Mouse (Mus musculus) forebrain, embryonic 13.5 days (tissue): ENCODE results near the gene Ncoa7. TPM values are rescaled to one million over a fixed set of nuclear protein-coding genes. Genes with fewer than 3 reads are reported as not detected.

Source experiments
- ATAC-seq: fragments of 200-750 bp; cut with Nextera tagmentation; 2 replicates; pipeline ENCODE4 v1.8.0; 2017
- H3K27ac ChIP-seq: fragments of 300-500 bp; sonication (generic); 2 replicates; pipeline ENCODE4 v1.5.1; 2015; ENCODE audit warnings: inconsistent platforms, mild to moderate bottlenecking, moderate library complexity
- H3K27me3 ChIP-seq: fragments of 300-500 bp; sonication (generic); 2 replicates; pipeline ENCODE4 v1.6.1; 2015; ENCODE audit warnings: mild to moderate bottlenecking, inconsistent platforms
- H3K36me3 ChIP-seq: fragments of 300-500 bp; sonication (generic); 2 replicates; pipeline ENCODE4 v1.6.1; 2015; ENCODE audit warnings: mild to moderate bottlenecking, inconsistent platforms; ENCODE audit not compliant: poor library complexity, severe bottlenecking
- H3K4me1 ChIP-seq: fragments of 300-500 bp; sonication (generic); 2 replicates; pipeline ENCODE4 v1.6.1; 2015; ENCODE audit warnings: inconsistent platforms
- H3K4me2 ChIP-seq: fragments of 300-500 bp; sonication (generic); 2 replicates; pipeline ENCODE4 v1.6.1; 2015; ENCODE audit warnings: inconsistent platforms, mild to moderate bottlenecking, moderate library complexity
- H3K4me3 ChIP-seq: fragments of 300-500 bp; sonication (generic); 2 replicates; pipeline ENCODE4 v1.5.1; 2015; ENCODE audit warnings: mild to moderate bottlenecking, inconsistent platforms
- H3K9ac ChIP-seq: fragments of 300-500 bp; sonication (generic); 2 replicates; pipeline ENCODE4 v1.6.1; 2015; ENCODE audit warnings: mild to moderate bottlenecking, inconsistent platforms
- H3K9me3 ChIP-seq: fragments of 300-500 bp; sonication (generic); replicated peaks from 2 replicates; pipeline ENCODE4 v1.6.1; 2016; ENCODE audit warnings: inconsistent platforms
- WGBS: fragments of 180-500 bp; shearing (Covaris S2); methylation state at CpG from one replicate; pipeline ENCODE4 v1.1.7; 2015; 5-methylcytosine and 5-hydroxymethylcytosine counted together
- polyA plus RNA-seq: library from polyadenylated mRNA; unstranded; fragments of >200 nt; fragmentation: Nextera tagmentation; extraction: Ambion mirVana; gene quantifications from 2 replicates; pipeline ENCODE4 v1.2.1, GENCODE M21; 2015

The Ncoa7 gene
- polyA plus RNA-seq, 1 experiment from 2014 or later = 8.8 TPM

DNA sequence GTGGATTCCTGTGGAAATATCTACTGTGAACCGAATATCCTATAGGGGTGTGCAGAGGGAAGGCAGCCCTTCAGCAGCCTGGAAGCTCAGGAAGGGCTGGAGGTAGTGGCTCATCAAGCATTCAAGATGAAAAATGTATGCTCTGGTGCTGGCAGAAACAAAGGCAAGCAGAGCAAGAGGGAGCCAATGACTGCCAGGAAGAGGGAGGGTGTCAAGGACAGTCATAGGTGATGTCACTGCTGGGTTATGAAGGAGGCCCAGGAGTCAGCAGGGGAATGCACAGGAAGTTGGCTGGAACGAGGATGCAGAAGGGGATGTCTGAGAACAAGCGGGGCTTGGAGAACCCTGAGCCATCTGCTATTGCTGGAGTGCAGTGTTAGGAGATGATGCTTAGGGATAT lies 24.9 kb downstream of the Ncoa7 start:
- no peak overlapping the region for H3K4me3 ChIP-seq
- H3K9me3 ChIP-seq = no peaks in the 10 kb centered on the region
- H3K36me3 ChIP-seq = no peaks in the 10 kb centered on the region
- no peak overlapping the region for H3K27ac ChIP-seq
- no peak overlapping the region for H3K4me2 ChIP-seq
- H3K4me1 ChIP-seq = 0 out of 2 replicates have a peak, but pooled peaks cover 6% of the 10 kb centered on the region
- 75% methylated on average over 3 of the region's 3 CpGs for WGBS
- H3K9ac ChIP-seq = no peak overlapping the region
- no peak for ATAC-seq
- no peaks in the 10 kb centered on the region for H3K27me3 ChIP-seq

DNA sequence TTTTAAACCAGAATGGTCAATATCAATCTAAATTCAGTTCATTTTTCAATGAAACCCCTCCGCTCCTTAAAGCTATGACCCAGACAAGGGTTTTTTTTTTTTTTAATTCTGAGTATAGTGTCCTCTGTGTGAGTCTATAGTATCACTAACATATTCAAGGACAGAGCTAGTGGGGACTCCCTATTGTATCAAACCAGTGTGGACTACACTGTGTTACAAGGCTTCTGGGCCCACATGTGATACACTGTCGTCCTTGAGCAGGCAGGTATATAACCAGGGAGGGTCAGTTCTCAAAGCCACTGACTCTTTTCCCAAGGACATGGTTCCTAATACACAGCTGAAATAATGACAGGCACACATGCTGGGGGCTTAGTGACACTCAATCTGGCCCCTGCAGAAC lies 27.1 kb downstream of the Ncoa7 start:
- 0 out of 2 replicates have a peak, but pooled peaks cover 6% of the 10 kb centered on the region for H3K4me1 ChIP-seq
- ATAC-seq = peak; percentile 22
- no peaks in the 10 kb centered on the region for H3K36me3 ChIP-seq
- 58% methylated on average over 2 of the region's 2 CpGs for WGBS
- H3K4me3 ChIP-seq = no peak overlapping the region
- H3K4me2 ChIP-seq = no peak overlapping the region
- no peaks in the 10 kb centered on the region for H3K9me3 ChIP-seq
- no peak overlapping the region for H3K9ac ChIP-seq
- peak overlapping the region; percentile 52 for H3K27ac ChIP-seq
- H3K27me3 ChIP-seq = no peaks in the 10 kb centered on the region

DNA sequence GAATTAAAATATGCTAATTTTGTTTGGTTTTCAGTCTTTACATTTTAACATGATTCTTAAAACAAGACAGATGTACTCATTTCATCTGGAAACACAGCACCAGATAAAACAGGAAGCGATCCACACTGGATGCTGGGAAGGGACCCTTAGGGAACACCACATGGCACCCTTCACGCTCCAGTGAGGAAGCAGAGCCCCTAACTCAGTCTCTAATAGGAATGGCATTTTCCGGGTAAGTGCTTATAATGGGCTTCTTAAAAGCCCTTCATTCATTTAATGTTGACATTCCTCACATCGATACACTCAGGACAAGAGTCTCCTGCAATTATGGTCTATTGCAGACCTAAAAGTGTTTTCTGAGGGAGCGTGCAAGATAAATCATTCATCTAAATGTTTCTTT lies 27.6 kb downstream of the Ncoa7 start:
- Histone ChIP-seq H3K9me3 (no peaks in the 10 kb centered on the region), H3K27ac (no peak overlapping the region)

DNA sequence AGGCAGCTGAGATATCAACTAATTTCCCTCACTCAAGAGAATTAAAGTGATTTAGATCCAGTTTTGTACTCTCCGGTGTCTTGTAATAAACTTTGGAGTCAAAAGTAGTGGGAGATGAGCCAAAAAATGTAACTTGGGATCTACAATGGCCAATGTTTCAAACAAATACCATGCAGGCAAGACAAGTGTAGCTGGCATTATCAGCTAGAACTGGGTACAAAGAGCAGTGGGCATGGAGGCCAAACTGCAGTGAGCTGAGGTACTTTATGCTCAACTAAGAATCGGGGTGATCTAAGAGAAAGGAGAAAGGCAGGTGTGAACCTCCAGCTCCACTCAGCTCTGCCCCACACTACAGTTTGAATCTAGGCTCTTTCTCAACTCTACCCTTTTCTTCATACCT lies 28.7 kb downstream of the Ncoa7 start:
- 90% methylated on average over 2 of the region's 2 CpGs for WGBS
- no peak for ATAC-seq
- H3K9ac ChIP-seq = no peak overlapping the region

More for the DNA sequence above, 27.6 kb downstream of the Ncoa7 start:
- 0 out of 2 replicates have a peak, but pooled peaks cover 6% of the 10 kb centered on the region for H3K4me1 ChIP-seq
- H3K9ac ChIP-seq = no peak overlapping the region
- peak; percentile 77 for ATAC-seq
- H3K4me2 ChIP-seq = no peak overlapping the region
- no peak overlapping the region for H3K4me3 ChIP-seq
- H3K27me3 ChIP-seq = no peaks in the 10 kb centered on the region
- WGBS = 48% methylated on average over 5 of the region's 5 CpGs
- no peaks in the 10 kb centered on the region for H3K36me3 ChIP-seq

DNA sequence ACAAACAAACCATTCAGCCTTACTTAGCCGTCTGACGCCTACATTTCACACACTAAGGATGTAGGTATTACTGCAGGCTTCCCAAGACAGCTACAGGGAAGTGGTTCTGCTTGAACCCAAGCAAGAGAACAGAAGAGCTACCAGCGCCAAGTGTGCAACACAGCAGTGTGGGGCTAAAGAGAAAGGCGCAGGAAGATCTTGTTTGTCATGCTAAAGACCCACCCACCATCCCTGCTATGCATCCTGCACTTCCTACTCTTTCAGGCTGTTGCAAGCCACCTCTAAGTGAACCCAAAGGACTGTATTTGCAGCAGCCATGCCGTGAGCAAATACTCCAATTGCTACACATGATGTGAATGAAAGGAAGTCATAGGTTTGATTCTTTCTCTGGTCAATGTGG lies 29.9 kb downstream of the Ncoa7 start:
- 65% methylated on average over 5 of the region's 5 CpGs for WGBS

More for the DNA sequence above, 28.7 kb downstream of the Ncoa7 start:
- H3K4me3 ChIP-seq = no peak overlapping the region
- no peak overlapping the region for H3K4me2 ChIP-seq
- H3K27ac ChIP-seq = 0 out of 2 replicates have a peak overlapping the region, but pooled peaks have one; percentile 14
- no peaks in the 10 kb centered on the region for H3K27me3 ChIP-seq
- 0 out of 2 replicates have a peak, but pooled peaks cover 6% of the 10 kb centered on the region for H3K4me1 ChIP-seq
- H3K9me3 ChIP-seq = no peaks in the 10 kb centered on the region
- no peaks in the 10 kb centered on the region for H3K36me3 ChIP-seq

DNA sequence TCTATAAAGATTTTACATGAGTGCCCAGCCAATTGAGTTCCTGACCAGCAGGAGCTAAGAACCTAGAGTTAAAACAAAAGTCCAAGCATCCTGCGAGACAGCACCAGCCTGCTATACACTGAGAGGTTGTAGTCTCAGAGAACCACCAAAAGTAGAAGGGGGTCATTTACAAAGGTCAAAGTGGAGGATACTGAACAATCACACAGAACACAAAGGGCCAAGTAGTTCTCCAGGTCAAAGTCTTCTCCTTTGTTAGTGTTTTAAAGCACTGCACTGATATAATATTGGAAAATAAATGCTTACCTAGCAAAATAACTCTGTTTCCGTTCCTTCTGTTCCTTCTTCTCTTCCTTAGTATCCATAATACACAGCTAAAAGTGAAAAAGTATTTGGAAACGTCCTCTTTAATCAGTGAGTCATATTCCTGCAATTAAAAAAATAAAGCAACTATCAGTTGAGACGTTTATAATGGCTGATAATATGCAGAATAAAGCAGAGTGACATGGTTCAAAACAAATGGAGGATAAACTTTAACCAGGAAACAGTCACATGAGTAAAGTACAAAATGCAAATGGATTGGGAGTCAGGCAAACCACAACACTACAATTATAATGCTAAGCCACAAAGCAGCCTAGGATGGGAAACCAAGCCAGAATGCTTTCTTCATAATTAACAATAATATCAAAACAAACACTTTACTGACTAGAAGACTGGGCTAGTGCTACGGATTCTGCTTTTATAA lies 31.5 kb downstream of the Ncoa7 start:
- H3K9me3 ChIP-seq = no peaks in the 10 kb centered on the region
- H3K9ac ChIP-seq = no peak overlapping the region
- no peak overlapping the region for H3K4me3 ChIP-seq
- no peak overlapping the region for H3K4me2 ChIP-seq
- no peaks in the 10 kb centered on the region for H3K27me3 ChIP-seq
- H3K27ac ChIP-seq = no peak overlapping the region
- no peaks in the 10 kb centered on the region for H3K36me3 ChIP-seq
- WGBS = 83% methylated on average over 5 of the region's 5 CpGs
- no peak for ATAC-seq
- H3K4me1 ChIP-seq = 0 out of 2 replicates have a peak, but pooled peaks cover 6% of the 10 kb centered on the region

More for the DNA sequence above, 29.9 kb downstream of the Ncoa7 start:
- H3K4me1 ChIP-seq = 0 out of 2 replicates have a peak, but pooled peaks cover 6% of the 10 kb centered on the region
- no peak overlapping the region for H3K9ac ChIP-seq
- no peaks in the 10 kb centered on the region for H3K36me3 ChIP-seq
- H3K27ac ChIP-seq = no peak overlapping the region
- no peak for ATAC-seq
- H3K4me3 ChIP-seq = no peak overlapping the region
- H3K27me3 ChIP-seq = no peaks in the 10 kb centered on the region
- no peak overlapping the region for H3K4me2 ChIP-seq
- H3K9me3 ChIP-seq = no peaks in the 10 kb centered on the region

DNA sequence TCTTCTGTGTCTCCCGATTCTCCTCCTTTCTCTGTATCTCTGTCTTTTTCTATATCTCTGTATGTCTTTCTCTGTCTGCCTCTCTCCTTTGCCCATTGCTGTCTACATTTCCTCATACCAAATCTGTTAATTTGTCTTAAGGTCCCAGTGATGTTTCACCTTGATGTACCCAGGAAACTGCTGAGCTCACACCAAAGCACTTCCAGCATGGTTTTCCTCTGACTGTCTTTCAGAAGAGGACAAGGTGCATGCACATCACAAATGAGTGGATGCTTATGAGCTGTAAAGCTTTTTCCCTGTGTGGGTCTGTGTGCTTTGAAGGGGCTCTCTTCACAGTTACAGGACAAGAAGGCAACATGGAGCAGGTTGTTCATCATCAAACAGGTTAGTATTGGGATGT lies 34.3 kb downstream of the Ncoa7 start:
- no peaks in the 10 kb centered on the region for H3K4me1 ChIP-seq
- no peak for ATAC-seq
- no peak overlapping the region for H3K4me3 ChIP-seq
- H3K9me3 ChIP-seq = 0 out of 2 replicates have a peak, but pooled peaks cover 3% of the 10 kb centered on the region
- no peak overlapping the region for H3K9ac ChIP-seq
- WGBS = 89% methylated on average over 1 of the region's 1 CpGs
- H3K36me3 ChIP-seq = peaks cover 5% of the 10 kb centered on the region
- no peaks in the 10 kb centered on the region for H3K27me3 ChIP-seq
- no peak overlapping the region for H3K27ac ChIP-seq
- no peak overlapping the region for H3K4me2 ChIP-seq

DNA sequence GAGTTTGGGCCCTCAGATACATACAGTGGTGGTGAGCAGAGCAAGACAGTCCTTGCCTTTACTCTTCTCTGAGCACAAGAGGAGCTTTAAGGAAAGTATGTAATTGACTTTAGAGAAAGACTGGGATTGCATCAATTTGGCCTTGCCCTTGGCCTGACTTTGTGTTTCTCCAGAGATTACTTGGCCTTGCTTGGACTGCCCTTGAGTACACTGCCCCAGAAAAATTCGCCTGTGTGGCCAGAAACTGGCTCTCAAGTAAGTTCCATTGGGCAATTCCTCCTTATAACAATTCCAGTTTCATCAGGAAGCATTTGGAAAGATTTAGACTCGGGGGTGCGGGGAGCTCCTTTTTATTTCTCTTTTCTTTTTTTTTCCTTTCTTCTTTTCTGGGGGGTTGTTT lies 34.9 kb downstream of the Ncoa7 start:
- Histone ChIP-seq H3K4me1 (no peaks in the 10 kb centered on the region), H3K4me3 (no peak overlapping the region), H3K27ac (no peak overlapping the region), H3K9me3 (0 out of 2 replicates have a peak, but pooled peaks cover 3% of the 10 kb centered on the region), H3K36me3 (peaks cover 5% of the 10 kb centered on the region), H3K27me3 (no peaks in the 10 kb centered on the region), H3K4me2 (no peak overlapping the region), H3K9ac (no peak overlapping the region)
- ATAC-seq = no peak
- WGBS = 85% methylated on average over 3 of the region's 3 CpGs

DNA sequence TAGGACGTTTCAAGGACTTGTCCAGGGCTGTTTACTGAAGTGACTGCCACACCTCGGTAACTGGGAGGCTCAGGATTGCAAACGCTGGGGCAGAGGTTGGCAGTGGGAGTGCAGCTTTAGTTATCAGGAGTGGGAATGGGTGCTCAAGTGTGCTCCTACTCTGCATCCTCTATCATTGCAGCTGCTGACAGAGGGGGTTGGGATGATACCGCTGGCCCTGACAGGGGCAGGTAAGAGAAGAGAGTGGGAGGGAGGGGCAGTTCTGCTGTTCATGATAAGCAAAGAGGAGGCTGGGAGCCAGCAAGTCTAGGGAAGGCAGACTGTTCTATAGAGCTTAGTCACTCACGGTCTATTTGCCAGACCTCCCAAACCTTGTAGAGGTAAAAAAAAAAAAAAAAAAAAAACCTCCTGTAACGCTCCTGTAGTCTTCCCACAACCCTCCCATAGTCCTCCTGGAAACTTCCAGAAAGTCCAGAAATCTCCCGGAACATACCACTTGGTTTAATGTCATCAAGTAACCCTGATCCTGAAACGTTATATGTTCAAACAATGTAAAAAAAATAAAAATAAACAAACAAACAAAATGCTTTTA lies 39.9 kb downstream of the Ncoa7 start:
- Histone ChIP-seq H3K27ac (no peak overlapping the region), H3K9ac (no peak overlapping the region), H3K4me3 (no peak overlapping the region), H3K27me3 (no peaks in the 10 kb centered on the region), H3K9me3 (0 out of 2 replicates have a peak, but pooled peaks cover 3% of the 10 kb centered on the region), H3K36me3 (peaks cover 5% of the 10 kb centered on the region), H3K4me2 (no peak overlapping the region), H3K4me1 (no peaks in the 10 kb centered on the region)
- ATAC-seq = no peak
- WGBS = 81% methylated on average over 8 of the region's 8 CpGs

DNA sequence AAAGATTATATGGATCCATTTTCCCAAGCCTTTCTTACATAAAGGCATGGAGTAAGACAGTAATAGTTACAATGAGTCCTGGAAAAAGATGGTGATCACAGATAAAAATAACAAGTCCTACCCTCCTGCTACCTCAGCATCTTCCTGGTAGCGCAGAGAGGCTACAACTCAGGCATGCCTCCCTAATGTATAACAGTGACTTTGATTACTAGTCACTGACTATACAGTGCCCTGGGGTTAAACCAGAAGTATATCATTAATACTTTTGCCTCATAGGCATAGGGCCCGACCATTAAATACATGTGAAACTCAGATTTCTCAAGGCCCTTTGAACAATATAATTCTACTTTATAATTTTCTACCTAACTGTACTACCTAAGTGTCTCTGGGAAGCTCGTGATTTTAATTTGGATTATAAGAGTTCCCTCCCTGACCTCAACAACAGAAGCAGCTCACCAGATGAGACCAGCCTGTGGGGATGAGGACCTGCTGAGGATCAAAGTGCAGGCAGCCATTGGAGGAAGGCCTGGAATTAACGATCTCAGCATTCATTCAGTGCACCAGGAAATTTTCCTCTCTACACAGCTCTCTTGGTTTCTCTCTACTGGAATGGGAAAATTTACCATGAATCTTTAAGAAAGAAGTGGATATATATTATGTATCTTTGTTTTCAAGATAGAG lies 40.7 kb downstream of the Ncoa7 start:
- Histone ChIP-seq H3K9ac (no peak overlapping the region), H3K4me1 (no peaks in the 10 kb centered on the region), H3K9me3 (0 out of 2 replicates have a peak, but pooled peaks cover 3% of the 10 kb centered on the region), H3K4me2 (no peak overlapping the region), H3K27ac (no peak overlapping the region), H3K36me3 (peaks cover 5% of the 10 kb centered on the region), H3K27me3 (no peaks in the 10 kb centered on the region), H3K4me3 (no peak overlapping the region)
- WGBS = 80% methylated on average over 4 of the region's 4 CpGs
- no peak for ATAC-seq

DNA sequence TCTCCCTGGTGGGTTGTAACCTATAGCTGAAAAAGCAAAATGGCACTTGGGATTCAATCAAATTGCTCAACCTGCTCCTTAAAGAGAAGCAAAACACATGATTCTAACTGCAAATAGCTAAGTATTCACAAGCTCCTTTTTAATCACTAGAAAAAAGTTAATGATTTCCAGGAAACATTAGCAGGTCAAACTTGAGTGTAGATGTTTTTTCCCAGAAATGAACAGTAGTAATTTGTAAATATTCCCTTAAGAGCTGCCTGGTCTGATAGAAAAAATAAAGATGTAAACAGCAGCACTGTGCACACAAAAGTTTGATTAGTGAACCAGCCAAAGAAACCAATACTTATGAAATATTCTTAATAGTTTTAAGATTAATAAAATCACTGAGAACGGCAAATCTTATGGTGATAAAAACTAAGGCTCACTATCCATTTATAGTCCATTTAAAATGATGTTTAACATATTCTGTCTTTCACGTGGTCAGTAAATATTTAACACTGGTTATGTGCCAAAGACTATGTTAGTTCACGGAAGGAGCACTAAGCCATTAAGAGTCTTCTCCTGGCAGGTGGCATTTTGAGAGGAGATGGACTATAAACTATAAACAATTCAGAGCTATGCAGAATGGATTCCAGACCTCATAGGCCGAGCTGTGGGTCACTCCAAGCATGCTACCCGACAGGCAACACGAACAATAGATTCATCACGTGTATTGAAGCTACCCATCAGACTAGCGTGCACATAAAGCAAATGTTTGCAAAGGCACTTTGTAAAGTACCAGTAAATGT lies 43.6 kb downstream of the Ncoa7 start:
- no peaks in the 10 kb centered on the region for H3K27me3 ChIP-seq
- no peak overlapping the region for H3K4me3 ChIP-seq
- H3K36me3 ChIP-seq = no peaks in the 10 kb centered on the region
- H3K4me2 ChIP-seq = no peak overlapping the region
- no peaks in the 10 kb centered on the region for H3K9me3 ChIP-seq
- no peak for ATAC-seq
- no peak overlapping the region for H3K27ac ChIP-seq
- no peak overlapping the region for H3K9ac ChIP-seq
- WGBS = 79% methylated on average over 8 of the region's 8 CpGs
- H3K4me1 ChIP-seq = no peaks in the 10 kb centered on the region
